Mouse (Mus musculus) forebrain, embryonic 13.5 days (tissue): Measurements from ENCODE around the gene 1700001C19Rik. TPM values are rescaled to one million over a fixed set of nuclear protein-coding genes. Genes with fewer than 3 reads are reported as not detected.

Experiments used
- ATAC-seq: fragments of 200-750 bp; cut with Nextera tagmentation; 2 replicates; pipeline ENCODE4 v1.8.0; 2017
- H3K27ac ChIP-seq: fragments of 300-500 bp; sonication (generic); 2 replicates; pipeline ENCODE4 v1.5.1; 2015; ENCODE audit warnings: inconsistent platforms, mild to moderate bottlenecking, moderate library complexity
- H3K27me3 ChIP-seq: fragments of 300-500 bp; sonication (generic); 2 replicates; pipeline ENCODE4 v1.6.1; 2015; ENCODE audit warnings: mild to moderate bottlenecking, inconsistent platforms
- H3K36me3 ChIP-seq: fragments of 300-500 bp; sonication (generic); 2 replicates; pipeline ENCODE4 v1.6.1; 2015; ENCODE audit warnings: mild to moderate bottlenecking, inconsistent platforms; ENCODE audit not compliant: poor library complexity, severe bottlenecking
- H3K4me1 ChIP-seq: fragments of 300-500 bp; sonication (generic); 2 replicates; pipeline ENCODE4 v1.6.1; 2015; ENCODE audit warnings: inconsistent platforms
- H3K4me2 ChIP-seq: fragments of 300-500 bp; sonication (generic); 2 replicates; pipeline ENCODE4 v1.6.1; 2015; ENCODE audit warnings: inconsistent platforms, mild to moderate bottlenecking, moderate library complexity
- H3K4me3 ChIP-seq: fragments of 300-500 bp; sonication (generic); 2 replicates; pipeline ENCODE4 v1.5.1; 2015; ENCODE audit warnings: mild to moderate bottlenecking, inconsistent platforms
- H3K9ac ChIP-seq: fragments of 300-500 bp; sonication (generic); 2 replicates; pipeline ENCODE4 v1.6.1; 2015; ENCODE audit warnings: mild to moderate bottlenecking, inconsistent platforms
- H3K9me3 ChIP-seq: fragments of 300-500 bp; sonication (generic); replicated peaks from 2 replicates; pipeline ENCODE4 v1.6.1; 2016; ENCODE audit warnings: inconsistent platforms
- WGBS: fragments of 180-500 bp; shearing (Covaris S2); methylation state at CpG from one replicate; pipeline ENCODE4 v1.1.7; 2015; 5-methylcytosine and 5-hydroxymethylcytosine counted together
- polyA plus RNA-seq: library from polyadenylated mRNA; unstranded; fragments of >200 nt; fragmentation: Nextera tagmentation; extraction: Ambion mirVana; gene quantifications from 2 replicates; pipeline ENCODE4 v1.2.1, GENCODE M21; 2015

The 1700001C19Rik gene
- polyA plus RNA-seq, result 0.28 and 0.42 TPM in 2 replicates

DNA sequence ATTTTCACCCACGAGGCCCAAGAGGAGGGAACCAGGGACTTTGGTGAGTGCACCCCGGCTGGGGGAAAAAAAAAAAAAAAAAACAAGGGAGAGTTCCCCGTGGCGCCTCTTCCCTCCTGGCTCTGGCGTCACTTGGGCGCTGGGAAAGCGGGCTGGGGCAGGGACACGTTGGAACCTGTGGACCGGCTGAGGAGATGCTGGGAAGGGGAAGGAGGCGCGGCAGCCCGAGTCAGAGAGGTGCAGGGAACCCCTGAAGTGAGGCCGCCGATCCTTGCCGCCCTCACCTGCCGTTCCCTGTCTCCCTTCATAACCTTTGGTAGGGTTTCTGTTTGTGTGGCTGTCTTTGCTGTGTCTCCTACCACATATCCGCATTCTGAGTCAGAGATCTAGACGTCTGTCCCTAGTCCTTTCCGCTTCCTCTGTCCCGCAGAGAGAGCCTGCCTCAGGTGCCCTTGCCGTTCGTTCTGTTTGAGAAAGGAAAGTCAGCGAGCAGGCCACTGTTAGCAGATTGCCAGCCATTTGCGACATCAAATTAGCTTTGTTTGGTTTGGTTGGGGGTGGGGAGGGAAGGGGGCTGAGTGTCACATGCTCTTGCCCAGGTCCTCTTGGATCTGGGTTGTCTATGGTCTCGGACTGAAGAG is at the start of gene 1700001C19Rik:
1700001C19Rik (minus strand) TSS at position 470 of the 641 bp plus-strand sequence.
- Histone ChIP-seq H3K27me3 (peaks cover 61% of the 10 kb centered on the region), H3K9ac (peak within 1 kb of the TSS; percentile 40; the same call in 1 of the 2 replicates), H3K27ac (no peak within 1 kb of the TSS), H3K4me3 (peak within 1 kb of the TSS; percentile 35), H3K9me3 (no peaks in the 10 kb centered on the region), H3K36me3 (no peaks in the 10 kb centered on the region), H3K4me2 (peak within 1 kb of the TSS; percentile 59), H3K4me1 (peaks cover 23% of the 10 kb centered on the region)
- WGBS, result 5% methylated on average over 19 of the region's 25 CpGs
- ATAC-seq, result no peak

DNA sequence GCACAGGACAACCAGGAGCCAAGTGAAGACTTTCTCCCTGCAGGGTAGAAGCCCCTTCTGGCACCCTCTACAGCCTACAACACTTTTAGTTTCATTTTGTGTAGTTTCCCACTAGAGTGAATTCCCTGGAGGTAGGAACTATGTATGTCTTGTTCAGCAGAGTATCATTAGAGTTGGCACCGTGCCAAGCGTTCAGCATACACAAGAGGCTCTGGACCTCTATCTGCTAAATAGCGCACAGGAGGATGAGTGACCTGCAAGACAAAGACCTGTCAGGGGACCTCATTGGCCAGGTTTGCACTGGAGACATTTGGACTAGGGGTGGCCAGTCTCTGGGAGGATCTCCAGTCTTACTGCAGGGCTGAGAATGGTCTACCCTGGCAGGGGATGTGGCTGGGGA is 48.6 kb upstream of the 1700001C19Rik start:
- H3K4me2 ChIP-seq, result no peak overlapping the region
- no peak overlapping the region for H3K4me3 ChIP-seq
- WGBS, result 75% methylated on average over 3 of the region's 3 CpGs
- H3K36me3 ChIP-seq, result peaks cover 29% of the 10 kb centered on the region
- H3K27me3 ChIP-seq, result no peaks in the 10 kb centered on the region
- H3K9ac ChIP-seq, result no peak overlapping the region
- no peak overlapping the region for H3K27ac ChIP-seq
- H3K4me1 ChIP-seq, result peaks cover 7% of the 10 kb centered on the region
- ATAC-seq, result no peak
- H3K9me3 ChIP-seq, result no peaks in the 10 kb centered on the region

DNA sequence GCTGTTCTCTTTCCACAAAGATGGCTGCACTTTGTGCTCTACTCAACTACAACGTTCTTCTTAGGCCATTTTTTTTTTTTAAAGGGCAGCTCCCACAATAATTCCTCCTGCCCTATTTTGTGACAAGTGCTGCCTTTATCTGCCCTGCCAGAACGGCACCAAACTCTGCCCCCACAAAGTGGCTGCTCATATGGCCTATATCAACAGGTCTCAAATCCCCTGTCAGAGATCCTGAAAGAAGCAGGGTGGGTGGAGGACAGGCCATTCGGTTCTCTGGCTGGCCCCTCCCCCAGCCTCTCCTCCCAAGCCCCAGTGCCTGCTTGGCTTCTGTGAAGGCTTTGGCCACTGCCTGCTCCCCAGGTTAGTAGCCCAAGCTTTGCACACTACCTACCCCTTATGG is 47.8 kb upstream of the 1700001C19Rik start:
- no peak for ATAC-seq
- Histone ChIP-seq H3K4me3 (no peak overlapping the region), H3K4me1 (peaks cover 7% of the 10 kb centered on the region), H3K4me2 (no peak overlapping the region), H3K27ac (no peak overlapping the region), H3K9ac (no peak overlapping the region), H3K27me3 (no peaks in the 10 kb centered on the region), H3K9me3 (no peaks in the 10 kb centered on the region), H3K36me3 (peaks cover 21% of the 10 kb centered on the region)
- WGBS, result 12% methylated on average over 3 of the region's 3 CpGs

DNA sequence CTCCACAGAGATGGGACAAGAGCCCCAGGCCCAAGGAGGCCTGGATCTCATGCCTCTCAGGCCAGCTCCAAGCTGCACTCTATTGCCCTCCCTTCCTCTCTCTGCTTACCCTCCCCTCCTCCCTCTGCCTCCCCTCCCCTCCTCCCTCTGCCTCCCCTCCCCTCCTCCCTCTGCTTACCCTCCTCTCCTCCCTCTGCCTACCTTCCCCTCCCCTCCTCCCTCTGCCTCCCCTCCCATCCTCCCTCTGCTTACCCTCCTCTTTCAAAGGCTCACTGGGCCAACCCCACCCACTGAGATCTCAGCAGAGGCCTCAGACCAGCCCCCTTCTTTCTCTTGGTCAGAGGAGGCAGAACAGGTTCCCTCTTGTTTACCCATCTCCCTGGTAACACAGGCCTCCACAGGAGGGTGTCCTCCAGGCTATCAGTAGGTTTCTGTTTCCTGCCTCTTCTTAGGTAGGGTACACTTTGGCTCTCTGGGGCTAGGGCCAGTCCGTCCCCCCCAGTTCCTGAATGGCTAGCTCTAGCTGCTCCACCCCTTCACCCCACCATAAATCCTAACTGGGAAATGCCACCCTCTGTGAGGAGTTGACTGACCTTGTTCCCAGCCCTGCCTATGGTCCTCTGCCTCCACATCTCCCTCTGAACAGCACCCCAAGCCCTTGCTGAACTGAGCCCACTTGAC is 47.2 kb upstream of the 1700001C19Rik start:
- H3K36me3 ChIP-seq, result peaks cover 15% of the 10 kb centered on the region
- no peak for ATAC-seq
- H3K27ac ChIP-seq, result no peak overlapping the region
- peaks cover 7% of the 10 kb centered on the region for H3K4me1 ChIP-seq
- WGBS, result 33% methylated on average over 1 of the region's 1 CpGs
- H3K9me3 ChIP-seq, result no peaks in the 10 kb centered on the region
- no peak overlapping the region for H3K4me3 ChIP-seq
- H3K9ac ChIP-seq, result no peak overlapping the region
- no peaks in the 10 kb centered on the region for H3K27me3 ChIP-seq
- no peak overlapping the region for H3K4me2 ChIP-seq

DNA sequence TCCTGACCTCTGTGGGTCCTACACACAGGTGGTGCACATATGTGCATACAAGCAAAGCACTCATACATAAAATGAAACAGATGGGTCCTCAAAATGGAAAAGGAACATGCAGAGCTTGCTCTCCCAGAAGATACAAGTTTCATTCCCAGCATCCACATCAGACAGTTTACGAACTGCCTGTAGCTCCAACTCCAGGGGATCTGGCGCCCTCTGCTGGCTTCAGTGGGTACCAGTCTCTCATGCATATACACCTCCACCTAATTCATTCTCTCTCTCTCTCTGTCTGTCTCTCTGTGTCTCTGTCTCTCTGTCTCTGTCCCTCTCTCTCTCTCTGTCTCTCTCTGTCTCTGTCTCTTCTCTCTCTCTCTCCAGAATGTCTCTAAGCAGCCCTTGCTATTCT is 45.2 kb upstream of the 1700001C19Rik start:
- no peak overlapping the region for H3K4me2 ChIP-seq

DNA sequence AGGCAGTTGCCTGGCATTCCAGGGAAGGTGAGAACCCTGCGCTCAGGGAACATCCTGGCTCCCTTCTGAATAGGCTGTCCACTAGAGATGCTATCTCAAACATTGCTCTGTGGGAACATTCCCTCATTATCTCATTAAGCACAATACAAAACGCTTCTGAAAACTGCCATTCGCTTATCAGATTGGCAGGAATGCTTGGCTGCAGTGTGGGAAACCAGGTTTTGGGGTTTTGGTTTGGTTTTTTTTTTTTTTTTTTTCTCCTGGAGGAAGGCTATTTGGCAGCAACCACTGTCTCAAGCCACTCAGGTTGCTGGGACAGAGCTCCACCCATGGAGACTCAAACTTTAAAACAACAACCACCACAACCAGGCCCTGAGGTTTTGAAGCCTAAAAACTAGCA is 42.7 kb upstream of the 1700001C19Rik start:
- WGBS, result 77% methylated on average over 3 of the region's 3 CpGs

More for the DNA sequence above, 45.2 kb upstream of the 1700001C19Rik start:
- Histone ChIP-seq H3K27me3 (no peaks in the 10 kb centered on the region), H3K27ac (no peak overlapping the region), H3K9me3 (no peaks in the 10 kb centered on the region), H3K36me3 (no peaks in the 10 kb centered on the region), H3K4me3 (no peak overlapping the region), H3K4me1 (peaks cover 7% of the 10 kb centered on the region), H3K9ac (no peak overlapping the region)
- 44% methylated on average over 2 of the region's 2 CpGs for WGBS
- no peak for ATAC-seq

DNA sequence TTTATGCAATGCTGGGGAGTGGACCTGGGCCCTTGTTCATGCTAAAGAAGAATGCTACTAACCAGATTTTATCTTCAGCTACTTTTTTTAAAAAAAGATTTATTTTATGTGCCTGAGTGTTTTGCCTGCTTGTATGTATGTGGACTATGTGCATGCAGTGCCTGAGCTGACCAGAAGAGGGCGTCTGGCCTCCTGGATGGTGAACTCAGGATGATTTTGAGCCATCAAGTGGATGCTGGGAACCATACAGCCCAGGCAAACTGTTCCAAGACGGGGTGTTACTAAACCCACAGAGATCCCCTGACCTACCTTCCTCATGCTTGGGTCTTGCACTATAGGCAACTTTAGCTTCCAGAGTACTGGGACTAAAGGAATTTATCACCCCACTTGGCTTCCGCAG is 38.5 kb upstream of the 1700001C19Rik start:
- no peak for ATAC-seq
- no peak overlapping the region for H3K4me2 ChIP-seq

More for the DNA sequence above, 42.7 kb upstream of the 1700001C19Rik start:
- Histone ChIP-seq H3K36me3 (no peaks in the 10 kb centered on the region), H3K4me1 (no peaks in the 10 kb centered on the region; the same call in 1 of the 2 replicates), H3K27ac (no peak overlapping the region), H3K9ac (no peak overlapping the region), H3K4me2 (no peak overlapping the region), H3K4me3 (no peak overlapping the region), H3K9me3 (no peaks in the 10 kb centered on the region), H3K27me3 (no peaks in the 10 kb centered on the region)
- ATAC-seq, result no peak

DNA sequence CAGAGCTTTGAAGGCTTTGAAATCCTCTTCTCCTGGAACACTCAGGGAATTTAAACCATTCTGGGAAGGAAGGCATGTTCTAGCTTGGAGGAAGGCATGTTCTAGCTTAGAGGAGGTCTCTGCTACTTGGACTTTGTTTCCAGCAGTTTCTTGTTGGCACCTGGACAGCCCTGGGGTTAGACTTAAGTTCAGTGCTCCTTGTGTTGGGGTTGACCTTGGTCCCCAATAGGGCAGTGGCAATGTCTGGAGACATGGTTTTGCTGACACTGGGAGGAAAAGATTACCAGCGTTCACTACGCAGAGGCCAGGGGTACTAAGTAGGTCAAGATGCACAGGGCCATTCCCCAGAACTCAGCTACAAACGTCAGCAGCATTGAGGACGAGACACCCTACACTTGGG is 38.0 kb upstream of the 1700001C19Rik start:
- H3K4me2 ChIP-seq, result no peak overlapping the region
- WGBS, result 86% methylated on average over 4 of the region's 4 CpGs
- ATAC-seq, result no peak
- H3K27ac ChIP-seq, result no peak overlapping the region
- peaks cover 9% of the 10 kb centered on the region; the same call in 1 of the 2 replicates for H3K4me1 ChIP-seq
- H3K9me3 ChIP-seq, result no peaks in the 10 kb centered on the region
- no peak overlapping the region for H3K9ac ChIP-seq
- no peaks in the 10 kb centered on the region for H3K27me3 ChIP-seq
- H3K36me3 ChIP-seq, result no peaks in the 10 kb centered on the region
- no peak overlapping the region for H3K4me3 ChIP-seq

More for the DNA sequence above, 38.5 kb upstream of the 1700001C19Rik start:
- Histone ChIP-seq H3K36me3 (no peaks in the 10 kb centered on the region), H3K27ac (no peak overlapping the region), H3K27me3 (no peaks in the 10 kb centered on the region), H3K4me1 (peaks cover 4% of the 10 kb centered on the region; the same call in 1 of the 2 replicates), H3K9me3 (no peaks in the 10 kb centered on the region), H3K4me3 (no peak overlapping the region), H3K9ac (no peak overlapping the region)
- 64% methylated on average over 3 of the region's 3 CpGs for WGBS

DNA sequence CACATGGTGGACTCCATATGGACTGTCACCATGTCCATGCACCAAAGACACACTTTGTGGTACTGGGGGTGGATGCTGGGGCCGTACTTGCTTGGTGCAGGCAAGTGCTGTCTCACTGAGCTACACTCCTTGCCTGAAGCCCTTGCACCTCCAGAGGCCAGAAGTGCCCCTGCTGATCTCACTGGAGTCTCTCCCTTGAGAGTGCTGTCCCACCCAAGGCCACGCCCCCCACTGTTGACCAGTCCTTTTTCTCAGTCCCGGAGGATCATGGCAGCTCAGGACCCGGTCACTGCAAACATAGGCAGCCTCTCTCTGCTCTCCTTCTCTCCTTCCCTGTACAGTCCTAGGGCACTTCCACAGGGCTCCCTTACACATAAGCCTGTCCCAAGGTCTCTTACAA is 37.1 kb upstream of the 1700001C19Rik start:
- no peak for ATAC-seq
- H3K4me2 ChIP-seq, result no peak overlapping the region
- H3K4me3 ChIP-seq, result no peak overlapping the region
- H3K27me3 ChIP-seq, result peaks cover 9% of the 10 kb centered on the region
- no peak overlapping the region for H3K27ac ChIP-seq
- no peaks in the 10 kb centered on the region for H3K36me3 ChIP-seq
- no peak overlapping the region for H3K9ac ChIP-seq
- H3K9me3 ChIP-seq, result no peaks in the 10 kb centered on the region
- 87% methylated on average over 4 of the region's 4 CpGs for WGBS
- H3K4me1 ChIP-seq, result peaks cover 11% of the 10 kb centered on the region; the same call in 1 of the 2 replicates

DNA sequence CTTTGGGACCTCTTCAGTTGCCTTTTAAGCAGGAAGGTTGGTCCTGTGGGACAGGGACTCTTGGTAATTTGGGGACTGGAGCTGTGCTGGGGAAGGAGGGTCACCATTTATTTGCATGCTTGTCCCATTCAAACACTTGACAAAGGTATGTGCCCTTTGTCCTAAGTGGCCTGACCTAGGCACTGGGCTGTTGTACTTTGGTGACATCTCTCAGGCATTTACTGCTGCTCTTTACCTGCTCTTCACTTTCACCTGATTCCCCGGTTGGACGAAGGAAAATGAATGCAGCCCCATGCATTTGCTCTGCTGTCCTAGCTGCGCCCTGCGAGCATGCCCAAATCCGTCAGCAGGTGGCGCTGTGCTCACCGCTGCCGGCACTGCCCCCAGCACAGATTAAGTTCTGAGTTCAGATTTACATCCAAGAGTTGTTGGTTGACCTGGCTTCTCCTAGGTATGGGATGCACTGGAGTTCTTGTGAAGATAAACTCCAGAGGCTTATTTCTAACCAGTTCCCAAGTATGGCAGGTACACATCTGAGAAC is 36.3 kb upstream of the 1700001C19Rik start:
- no peak overlapping the region for H3K27ac ChIP-seq
- no peaks in the 10 kb centered on the region for H3K36me3 ChIP-seq
- H3K9me3 ChIP-seq, result no peaks in the 10 kb centered on the region
- 16% methylated on average over 8 of the region's 8 CpGs for WGBS
- H3K9ac ChIP-seq, result no peak overlapping the region
- ATAC-seq, result no peak
- H3K4me1 ChIP-seq, result peaks cover 13% of the 10 kb centered on the region; the same call in 1 of the 2 replicates
- peaks cover 17% of the 10 kb centered on the region for H3K27me3 ChIP-seq
- H3K4me3 ChIP-seq, result no peak overlapping the region
- no peak overlapping the region for H3K4me2 ChIP-seq

DNA sequence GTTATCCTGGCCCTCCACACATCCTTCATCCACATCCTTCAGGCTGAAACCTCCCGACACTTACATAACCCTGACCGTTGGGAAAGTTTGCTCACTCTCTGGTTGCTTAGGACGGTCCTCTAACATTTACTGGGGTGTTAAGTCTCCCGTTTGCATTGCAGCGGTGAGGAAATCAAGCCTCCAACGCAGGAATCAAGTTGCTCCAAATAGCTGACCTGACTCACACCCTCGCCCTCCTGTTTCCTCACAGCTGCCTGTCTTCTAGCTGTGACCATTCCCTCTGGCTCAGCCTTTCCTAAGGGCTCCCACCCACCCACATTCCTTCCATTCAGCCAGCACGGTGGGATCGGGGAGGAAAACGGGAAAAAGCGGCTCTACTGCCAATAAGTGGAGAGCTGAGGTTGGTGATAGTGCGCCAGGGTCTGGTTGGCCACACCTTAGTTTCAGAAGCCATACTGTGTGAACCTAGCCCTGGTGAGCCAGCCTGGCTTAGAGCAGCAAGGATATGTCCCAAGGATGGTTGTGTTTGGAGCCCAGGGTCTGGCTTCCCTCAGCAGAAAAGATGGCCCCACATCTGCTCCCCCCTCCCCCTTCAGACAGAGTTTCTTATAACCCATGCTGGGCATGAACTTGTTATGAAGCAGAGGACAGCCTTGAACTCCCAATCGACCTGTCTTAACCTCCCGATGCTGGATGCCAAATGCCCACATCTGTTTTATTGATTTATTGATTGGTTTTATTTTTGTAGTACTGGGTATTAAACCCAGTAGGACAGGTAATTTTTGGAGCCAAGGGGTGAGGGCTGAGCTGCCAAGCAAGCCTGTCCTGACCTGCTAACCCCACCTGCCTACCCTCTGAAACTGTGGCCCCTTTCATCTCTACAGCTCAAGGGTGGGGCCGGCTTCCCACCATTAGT is 35.5 kb upstream of the 1700001C19Rik start:
- no peak overlapping the region for H3K4me3 ChIP-seq
- H3K9me3 ChIP-seq, result no peaks in the 10 kb centered on the region
- ATAC-seq, result no peak
- peaks cover 16% of the 10 kb centered on the region; the same call in 1 of the 2 replicates for H3K4me1 ChIP-seq
- 62% methylated on average over 15 of the region's 15 CpGs for WGBS
- H3K9ac ChIP-seq, result no peak overlapping the region
- H3K36me3 ChIP-seq, result no peaks in the 10 kb centered on the region
- H3K27me3 ChIP-seq, result peaks cover 25% of the 10 kb centered on the region
- H3K4me2 ChIP-seq, result no peak overlapping the region
- H3K27ac ChIP-seq, result no peak overlapping the region
